In the genomic region with DNA sequence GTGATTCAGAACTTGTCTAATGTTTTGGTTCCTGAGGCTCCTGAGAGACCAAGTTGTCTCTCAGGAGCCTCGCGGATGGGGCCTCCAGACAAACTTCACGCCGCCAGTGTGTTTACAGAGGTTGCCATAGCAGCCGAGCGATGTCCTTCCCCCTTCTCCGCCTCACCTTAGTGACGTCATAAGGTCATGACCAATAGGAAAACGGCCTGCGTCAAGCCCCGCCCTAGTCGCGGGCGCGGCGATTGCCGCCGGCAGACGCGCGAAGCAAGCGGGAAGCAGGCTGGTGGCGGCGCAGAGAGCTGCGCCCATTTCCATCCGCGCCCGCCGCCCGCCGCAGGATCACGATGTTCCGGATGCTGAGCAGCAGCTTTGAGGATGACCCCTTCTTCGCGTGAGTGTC, we compare ENCODE assay signal across 8 mouse cellular contexts. TPM values are rescaled to one million over a fixed set of nuclear protein-coding genes. Genes with fewer than 3 reads are reported as not detected.
DNase-seq lines count a peak whose midpoint lies in the region; ATAC-seq lines count a peak whose summit lies in the region.

A gene (plus strand): TSS at position 226 of the 400 bp plus-strand sequence.

- no peak within 1 kb of the TSS for H3K27ac ChIP-seq in hindbrain, embryonic 15.5 days (replicated peaks)

- WGBS in hindbrain, embryonic 15.5 days = under 1% methylated on average over 35 of the region's 35 CpGs

- H3K4me3 ChIP-seq in hindbrain, embryonic 15.5 days = peak within 1 kb of the TSS; percentile 65

- H3K9ac ChIP-seq in hindbrain, embryonic 15.5 days = peak within 1 kb of the TSS; percentile 60

- H3K4me1 ChIP-seq in hindbrain, embryonic 15.5 days (replicated peaks) = peaks cover 5% of the 10 kb centered on the region; the same call in 1 of the 2 replicates

- H3K27me3 ChIP-seq in hindbrain, embryonic 15.5 days = peaks cover 24% of the 10 kb centered on the region

- peak within 1 kb of the TSS; percentile 91 for H3K4me2 ChIP-seq in hindbrain, embryonic 15.5 days

- peak; percentile 74 for DNase-seq in WW6 (ENCODE audit: low read depth, low spot score)
- peak; percentile 89 to 93 for DNase-seq in cerebellum, postnatal 4 days (ENCODE audit: low spot score in 2 of 2)
- peak; percentile 93 for DNase-seq in gastrocnemius, adult 18-20 months (ENCODE audit: low spot score)
- DNase-seq in layer of hippocampus, postnatal 36 days = peak; percentile 88 to 91
- peak; percentile 86 for DNase-seq in lung, postnatal 25 days (ENCODE audit: low spot score)
- DNase-seq in retina, embryonic 14.5 days (ENCODE audit: low spot score) = peak; percentile 92
- peak; percentile 79 to 83 for DNase-seq in thymus, postnatal 36 days

- H3K9me3 ChIP-seq in hindbrain, embryonic 15.5 days = no peaks in the 10 kb centered on the region

- no peaks in the 10 kb centered on the region for H3K36me3 ChIP-seq in hindbrain, embryonic 15.5 days

- ATAC-seq in hindbrain, embryonic 15.5 days (ENCODE audit: low FRiP score, low read depth) = peak; percentile 99

RNA-seq across cellular contexts. Expression of the gene that starts here (rescaled TPM):
- 100 to 1,000 TPM; 145 to 270 TPM for total RNA-seq in gastrocnemius, adult 18-20 months (2021)
- 33.2 and 35.3 TPM in 2 replicates for polyA plus RNA-seq in hindbrain, embryonic 15.5 days (2015; fragmentation: Nextera tagmentation; extraction: Ambion mirVana)
- 1 to 10 TPM in 1 of 2 experiments, under 1 TPM in 1; 0.75 to 1.4 TPM for total RNA-seq in layer of hippocampus, postnatal 36 days (2021)

Comparison
In these comparisons a context has a peak if more than half of its experiments do, and no peak if none do; other contexts are left out.
1. RNA of the gene that starts here (total RNA-seq): 145 to 270 TPM in gastrocnemius, adult 18-20 months; 0.75 to 1.4 TPM in layer of hippocampus, postnatal 36 days; every median in the first group is over 10 times any median in the second.
2. Peak in every context shown above with its lines, with median percentiles within 50 percentile points of each other: DNase-seq.